Mouse (Mus musculus) stomach, postnatal 0 days (tissue): Measurements from ENCODE around the gene Fam171a2. TPM values are rescaled to one million over a fixed set of nuclear protein-coding genes. Genes with fewer than 3 reads are reported as not detected.

Experiments
- ATAC-seq: fragments of 200-750 bp; cut with Nextera tagmentation; 2 replicates; pipeline ENCODE4 v1.8.0; 2017; ENCODE audit not compliant: low FRiP score, low TSS enrichment
- DNase-seq: peaks from one replicate; pipeline ENCODE4 v3.0.0-alpha.2; 2016; ENCODE audit warnings: low spot score
- H3K27ac ChIP-seq: fragments of 300-500 bp; sonication (generic); replicated peaks from 2 replicates; pipeline ENCODE4 v1.5.1; 2014; ENCODE audit warnings: mild to moderate bottlenecking, control low read depth
- H3K27me3 ChIP-seq: fragments of 300-500 bp; sonication (generic); 2 replicates; pipeline ENCODE4 v1.6.1; 2014; ENCODE audit warnings: low read length; ENCODE audit not compliant: control insufficient read depth, insufficient read depth
- H3K36me3 ChIP-seq: fragments of 300-500 bp; sonication (generic); 2 replicates; pipeline ENCODE4 v1.6.1; 2014; ENCODE audit warnings: low read length, mixed read lengths; ENCODE audit not compliant: control insufficient read depth, insufficient read depth
- H3K4me1 ChIP-seq: fragments of 300-500 bp; sonication (generic); replicated peaks from 2 replicates; pipeline ENCODE4 v1.6.1; 2014; ENCODE audit warnings: antibody characterized with exemption; ENCODE audit not compliant: control insufficient read depth, insufficient read depth
- H3K4me2 ChIP-seq: fragments of 300-500 bp; sonication (generic); replicated peaks from 2 replicates; pipeline ENCODE4 v1.6.1; 2014; ENCODE audit warnings: low read depth, mild to moderate bottlenecking, control low read depth, moderate library complexity
- H3K4me3 ChIP-seq: fragments of 300-500 bp; sonication (generic); 2 replicates; pipeline ENCODE4 v1.5.1; 2014; ENCODE audit warnings: low read depth, low read length, control low read depth
- H3K9ac ChIP-seq: fragments of 300-500 bp; sonication (generic); 2 replicates; pipeline ENCODE4 v1.6.1; 2014; ENCODE audit warnings: mild to moderate bottlenecking, low read length, control low read depth, mixed read lengths
- H3K9me3 ChIP-seq: fragments of 300-500 bp; sonication (generic); 2 replicates; pipeline ENCODE4 v1.6.1; 2016; ENCODE audit warnings: low read length; ENCODE audit not compliant: control insufficient read depth
- CTCF ChIP-seq: IDR thresholded peaks from 2 replicates; pipeline ENCODE4 v1.5.1; 2016; ENCODE audit warnings: antibody characterized with exemption, low read depth, mild to moderate bottlenecking, moderate library complexity
- EP300 ChIP-seq: optimal IDR thresholded peaks from 2 replicates; pipeline ENCODE3; 2016; ENCODE audit warnings: antibody characterized with exemption
- WGBS: fragments of 180-500 bp; shearing (Covaris S2); extraction: QIAGEN DNeasy Blood & Tissue Kit; methylation state at CpG from one replicate; pipeline ENCODE4 v1.1.7; 2014; 5-methylcytosine and 5-hydroxymethylcytosine counted together
- polyA plus RNA-seq: library from polyadenylated mRNA; unstranded; fragments of >200 nt; fragmentation: Nextera tagmentation; extraction: Ambion mirVana; gene quantifications from 2 replicates; pipeline ENCODE4 v1.2.1, GENCODE M21; 2015

Gene Fam171a2
- polyA plus RNA-seq, 1 experiment from 2014 or later = 2.0 TPM

DNA sequence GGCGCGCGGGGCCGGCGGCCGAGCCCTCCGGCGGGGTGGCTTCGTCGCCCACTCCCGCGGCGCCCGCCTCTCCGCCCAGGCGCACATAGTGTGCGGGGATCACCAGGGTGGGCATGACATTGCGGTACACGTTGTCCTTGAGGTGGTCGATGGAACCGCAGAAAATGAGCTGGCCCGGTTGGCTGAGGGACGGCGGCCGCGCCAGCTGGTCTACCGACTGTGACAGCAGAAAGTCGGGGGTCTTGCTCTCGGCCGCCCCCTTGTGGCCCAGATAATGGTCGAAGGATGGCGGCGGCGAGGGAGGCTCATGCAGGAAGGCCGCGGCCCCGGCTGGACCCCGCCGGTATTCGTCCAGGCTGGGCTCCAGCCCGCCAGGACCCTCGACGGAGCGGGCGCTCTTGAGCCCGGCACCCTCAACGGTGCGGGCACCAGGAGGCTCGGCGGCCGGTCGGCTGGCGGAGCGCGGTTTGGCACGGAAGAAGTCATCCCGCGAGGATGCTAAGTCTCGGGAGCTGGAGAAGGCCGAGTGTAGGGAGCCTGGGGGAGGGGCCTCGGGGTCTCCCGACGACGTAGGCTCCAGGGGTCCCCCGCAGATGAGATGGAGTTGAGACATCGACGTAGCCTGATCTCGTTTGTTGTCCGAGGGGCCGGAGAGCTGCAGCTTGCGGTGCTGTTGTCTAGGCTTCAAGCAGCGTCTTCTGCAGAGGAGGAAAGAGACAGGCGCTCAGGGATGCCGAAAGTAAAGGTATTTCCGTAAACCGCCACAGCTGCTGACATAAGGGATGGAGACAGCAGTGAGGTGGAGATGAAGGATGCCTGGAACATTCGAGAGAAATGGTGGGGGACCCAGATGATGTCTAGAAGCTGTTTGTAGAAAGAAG lies 9.0 kb downstream of the Fam171a2 start:
- Histone ChIP-seq H3K27me3 (no peaks in the 10 kb centered on the region), H3K36me3 (peaks cover 17% of the 10 kb centered on the region; the same call in 1 of the 2 replicates), H3K4me1 (peaks cover 9% of the 10 kb centered on the region), H3K27ac (peak overlapping the region; percentile 63), H3K9me3 (no peaks in the 10 kb centered on the region), H3K4me2 (peak overlapping the region; percentile 82), H3K4me3 (peak overlapping the region; percentile 42), H3K9ac (peak overlapping the region; percentile 61)
- TF ChIP-seq EP300 (no peak), CTCF (peak; percentile 87)
- 21% methylated on average over 77 of the region's 77 CpGs for WGBS
- DNase-seq (peak; percentile 87), ATAC-seq (peak; percentile 30)

DNA sequence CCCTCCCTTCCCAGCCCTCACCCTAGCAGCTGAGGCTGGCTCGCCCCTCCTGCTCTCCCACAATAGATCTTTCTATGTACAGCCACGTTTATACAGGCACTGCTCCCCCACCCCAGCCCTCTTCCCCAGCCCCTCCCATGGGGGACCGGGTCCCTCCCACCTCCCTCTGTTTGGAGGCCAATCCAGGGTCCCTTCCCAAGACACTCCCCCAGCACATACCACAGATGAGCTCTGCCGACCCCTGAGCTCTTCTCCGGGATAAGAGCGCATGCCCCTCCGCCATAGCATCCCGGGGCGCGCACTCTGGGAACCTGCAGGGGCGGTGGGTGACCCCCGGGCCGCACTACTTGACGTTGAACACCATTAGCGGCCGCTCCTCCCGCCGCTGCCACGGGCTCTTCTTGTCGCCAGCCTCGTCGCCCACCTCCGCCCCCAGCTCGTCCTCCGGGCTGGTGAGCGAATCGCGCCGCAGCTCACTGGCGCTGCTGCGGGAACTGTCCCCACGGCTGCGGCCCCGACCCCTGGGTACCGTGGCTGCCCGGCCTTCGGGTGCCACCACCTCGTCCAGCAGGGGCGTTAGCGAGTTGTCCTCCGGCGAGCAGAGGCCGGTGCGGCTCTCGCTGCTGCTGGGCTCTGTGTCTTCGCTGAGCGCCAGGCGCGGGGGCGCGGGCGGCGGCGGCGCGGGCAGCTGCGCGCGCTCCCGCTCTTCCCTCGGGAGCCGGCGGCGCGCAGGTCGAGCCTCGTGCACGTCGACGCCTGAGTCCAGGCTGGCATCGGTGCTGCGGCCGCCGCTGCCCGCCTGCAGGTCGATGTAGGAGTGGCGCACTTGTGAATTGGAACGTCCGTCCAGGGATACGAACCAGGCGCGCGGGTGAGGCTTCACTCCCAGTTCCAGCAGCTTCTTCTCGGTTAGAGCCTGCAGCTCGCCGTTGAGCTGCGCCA lies 10.1 kb downstream of the Fam171a2 start:
- Histone ChIP-seq H3K27ac (peak overlapping the region; percentile 63), H3K4me3 (peak overlapping the region; percentile 42), H3K9ac (peak overlapping the region; percentile 61), H3K36me3 (peaks cover 22% of the 10 kb centered on the region; the same call in 1 of the 2 replicates), H3K27me3 (no peaks in the 10 kb centered on the region), H3K9me3 (no peaks in the 10 kb centered on the region), H3K4me1 (peaks cover 9% of the 10 kb centered on the region), H3K4me2 (peak overlapping the region; percentile 82)
- peak; percentile 47 for ATAC-seq
- TF ChIP-seq EP300 (no peak), CTCF (peak; percentile 64)
- DNase-seq = peak; percentile 80
- WGBS = 23% methylated on average over 79 of the region's 87 CpGs

DNA sequence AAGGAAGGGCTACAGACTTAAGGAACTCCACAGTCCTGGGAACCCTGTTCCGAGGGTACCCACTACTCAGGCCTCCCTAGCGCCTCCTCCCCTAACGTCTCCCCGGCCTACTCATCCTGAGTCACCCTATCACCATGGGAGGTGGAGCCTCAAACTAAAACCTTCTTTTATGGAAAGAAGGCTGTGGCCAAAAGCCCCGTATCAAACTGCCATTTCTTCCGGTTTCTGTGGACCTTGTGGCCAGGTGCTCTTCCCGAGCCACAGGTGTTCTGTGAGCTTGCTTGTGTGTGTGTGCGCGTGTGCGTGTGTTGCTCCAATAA lies 11.1 kb downstream of the Fam171a2 start:
- peaks cover 22% of the 10 kb centered on the region; the same call in 1 of the 2 replicates for H3K36me3 ChIP-seq
- no peaks in the 10 kb centered on the region for H3K9me3 ChIP-seq
- H3K4me3 ChIP-seq = no peak overlapping the region
- H3K4me2 ChIP-seq = no peak overlapping the region
- H3K27ac ChIP-seq = no peak overlapping the region
- 64% methylated on average over 10 of the region's 10 CpGs for WGBS
- ATAC-seq (no peak), DNase-seq (no peak)
- H3K4me1 ChIP-seq = peaks cover 9% of the 10 kb centered on the region
- no peak overlapping the region for H3K9ac ChIP-seq
- no peaks in the 10 kb centered on the region for H3K27me3 ChIP-seq
- TF ChIP-seq EP300 = no peak
- no peak for TF ChIP-seq CTCF

DNA sequence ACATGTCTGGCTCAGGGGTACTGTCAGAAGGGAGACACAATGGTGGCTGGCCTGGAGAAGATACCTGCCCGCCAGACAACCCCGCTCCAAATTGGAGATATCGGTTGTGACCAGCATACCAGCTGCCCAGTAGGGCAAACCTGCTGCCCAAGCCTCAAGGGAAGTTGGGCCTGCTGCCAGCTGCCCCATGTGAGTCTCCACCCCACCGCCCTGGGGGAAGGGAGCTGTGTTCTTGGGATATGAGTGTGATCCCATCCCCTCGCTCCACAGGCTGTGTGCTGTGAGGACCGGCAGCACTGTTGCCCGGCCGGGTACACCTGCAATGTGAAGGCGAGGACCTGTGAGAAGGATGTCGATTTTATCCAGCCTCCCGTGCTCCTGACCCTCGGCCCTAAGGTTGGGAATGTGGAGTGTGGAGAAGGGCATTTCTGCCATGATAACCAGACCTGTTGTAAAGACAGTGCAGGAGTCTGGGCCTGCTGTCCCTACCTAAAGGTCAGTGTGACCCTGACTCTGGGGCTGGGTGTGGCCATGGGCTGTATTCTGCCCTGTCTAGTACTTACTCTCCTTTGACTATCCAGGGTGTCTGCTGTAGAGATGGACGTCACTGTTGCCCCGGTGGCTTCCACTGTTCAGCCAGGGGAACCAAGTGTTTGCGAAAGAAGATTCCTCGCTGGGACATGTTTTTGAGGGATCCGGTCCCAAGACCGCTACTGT lies 11.6 kb downstream of the Fam171a2 start:
- Histone ChIP-seq H3K4me3 (no peak overlapping the region), H3K4me1 (peaks cover 9% of the 10 kb centered on the region), H3K27ac (no peak overlapping the region), H3K27me3 (no peaks in the 10 kb centered on the region), H3K9me3 (no peaks in the 10 kb centered on the region), H3K9ac (no peak overlapping the region), H3K36me3 (peaks cover 17% of the 10 kb centered on the region; the same call in 1 of the 2 replicates), H3K4me2 (no peak overlapping the region)
- WGBS = 86% methylated on average over 18 of the region's 18 CpGs
- TF ChIP-seq EP300 (no peak), CTCF (no peak)
- ATAC-seq = no peak
- no peak for DNase-seq

DNA sequence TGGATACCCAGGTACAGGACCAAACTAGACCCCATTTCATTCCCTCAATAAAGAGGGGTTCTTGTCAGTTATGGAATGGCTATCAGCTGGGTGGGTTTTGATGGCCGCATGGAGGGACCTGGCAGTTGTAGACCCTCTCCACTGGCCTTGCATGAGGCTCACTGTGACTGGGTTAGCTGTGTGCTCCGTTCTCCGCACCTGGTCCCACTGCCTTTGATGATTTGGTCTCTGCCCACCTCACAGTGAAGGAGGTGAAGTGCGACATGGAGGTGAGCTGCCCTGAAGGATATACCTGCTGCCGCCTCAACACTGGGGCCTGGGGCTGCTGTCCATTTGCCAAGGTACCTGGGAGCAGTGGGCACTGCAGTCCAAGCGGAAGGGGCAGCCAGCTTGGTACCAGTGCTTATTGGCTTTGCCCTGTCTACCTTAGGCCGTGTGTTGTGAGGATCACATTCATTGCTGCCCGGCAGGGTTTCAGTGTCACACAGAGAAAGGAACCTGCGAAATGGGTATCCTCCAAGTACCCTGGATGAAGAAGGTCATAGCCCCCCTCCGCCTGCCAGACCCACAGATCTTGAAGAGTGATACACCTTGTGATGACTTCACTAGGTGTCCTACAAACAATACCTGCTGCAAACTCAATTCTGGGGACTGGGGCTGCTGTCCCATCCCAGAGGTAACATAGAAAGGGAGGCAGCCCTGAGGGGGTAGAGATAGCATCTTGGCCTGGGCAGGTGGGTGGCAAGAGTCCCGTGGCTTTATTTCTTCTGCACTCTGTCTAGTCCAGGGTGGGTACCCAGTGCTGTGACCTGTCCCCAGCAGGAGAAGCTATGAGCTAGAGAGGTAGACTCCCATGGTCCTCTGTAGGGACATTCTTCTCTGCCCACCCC lies 12.4 kb downstream of the Fam171a2 start:
- Histone ChIP-seq H3K36me3 (peaks cover 17% of the 10 kb centered on the region; the same call in 1 of the 2 replicates), H3K27ac (no peak overlapping the region), H3K4me2 (no peak overlapping the region), H3K4me3 (no peak overlapping the region), H3K27me3 (no peaks in the 10 kb centered on the region), H3K9me3 (no peaks in the 10 kb centered on the region), H3K9ac (no peak overlapping the region), H3K4me1 (peaks cover 9% of the 10 kb centered on the region)
- DNase-seq (no peak), ATAC-seq (no peak)
- TF ChIP-seq CTCF (no peak), EP300 (no peak)
- 87% methylated on average over 11 of the region's 11 CpGs for WGBS
